Comparison of ENCODE assay signal across 18 mouse cellular contexts in genomic region chr6:97120922-97121321, GRCm38 (mm10).
"Had no signal": no experiment of that assay in that cellular context is flagged by ENCODE, and none has a peak within 500 bp of the region (broad histone marks: within the 10 kb centered on the region; RNA-seq: fewer than 3 reads in every experiment).

No protein-coding gene starts in this region.

- H3K36me3 ChIP-seq: liver, embryonic 13.5 days; midbrain, embryonic 13.5 days; stomach, embryonic 15.5 days had no signal

- H3K9me3 ChIP-seq: liver, embryonic 13.5 days; liver, embryonic 15.5 days; lung, embryonic 15.5 days; megakaryocyte, embryonic 14.5 days; midbrain, embryonic 13.5 days; neural tube, embryonic 12.5 days; stomach, embryonic 15.5 days had no signal

- H3K4me3 ChIP-seq: liver, embryonic 13.5 days; liver, embryonic 15.5 days; lung, embryonic 15.5 days; megakaryocyte, embryonic 14.5 days; midbrain, embryonic 13.5 days; neural tube, embryonic 12.5 days; stomach, embryonic 15.5 days had no signal

- ATAC-seq: liver, postnatal 0 days; midbrain, embryonic 13.5 days; midbrain, embryonic 16.5 days had no signal

- H3K4me2 ChIP-seq: liver, embryonic 11.5 days; liver, embryonic 13.5 days; liver, embryonic 15.5 days; lung, embryonic 15.5 days; midbrain, embryonic 11.5 days; midbrain, embryonic 13.5 days; neural tube, embryonic 12.5 days; stomach, embryonic 15.5 days had no signal

- H3K27me3 ChIP-seq: liver, embryonic 13.5 days; liver, embryonic 15.5 days; lung, embryonic 15.5 days; megakaryocyte, embryonic 14.5 days; midbrain, embryonic 13.5 days; neural tube, embryonic 12.5 days; stomach, embryonic 15.5 days had no signal

- H3K9ac ChIP-seq: liver, embryonic 13.5 days; liver, embryonic 15.5 days; liver, postnatal 0 days; lung, embryonic 15.5 days; midbrain, embryonic 13.5 days; neural tube, embryonic 12.5 days; stomach, embryonic 15.5 days had no signal

- DNase-seq: liver, embryonic 13.5 days; liver, postnatal 0 days; lung, postnatal 14 days; right cerebral cortex, postnatal 14 days; thymus, adult 2 months; thymus, postnatal 25 days; thymus, postnatal 4 days had no signal

- H3K4me1 ChIP-seq: megakaryocyte, embryonic 14.5 days; midbrain, embryonic 13.5 days; neural tube, embryonic 12.5 days; stomach, embryonic 15.5 days had no signal

- H3K27ac ChIP-seq: liver, embryonic 13.5 days; liver, embryonic 15.5 days; lung, embryonic 15.5 days; macrophage; midbrain, embryonic 13.5 days; neural tube, embryonic 12.5 days; stomach, embryonic 15.5 days; stomach, postnatal 0 days had no signal
